Mouse (Mus musculus) cortical plate, adult 2 months (tissue): Measurements from ENCODE around the gene Olfr1423. TPM values are rescaled to one million over a fixed set of nuclear protein-coding genes. Genes with fewer than 3 reads are reported as not detected.
"Not testable (repeated sequence)": the region's sequence is repeated elsewhere in the genome, so short reads cannot be mapped to it uniquely, and the experiment has no call there.

Experiments
- H3K27ac ChIP-seq: fragments of 200-500 bp; 2 replicates; pipeline ENCODE4 v1.5.1; 2012; ENCODE audit warnings: low read length, control low read depth, inconsistent platforms; ENCODE audit not compliant: insufficient read depth
- H3K4me1 ChIP-seq: fragments of 200-500 bp; 2 replicates; pipeline ENCODE4 v1.6.1; 2011; ENCODE audit warnings: low read length; ENCODE audit not compliant: control insufficient read depth, insufficient read depth
- H3K4me3 ChIP-seq: fragments of 200-500 bp; 2 replicates; pipeline ENCODE4 v1.5.1; 2011; ENCODE audit warnings: mild to moderate bottlenecking, low read length, control low read depth; ENCODE audit not compliant: insufficient read depth
- CTCF ChIP-seq: fragments of 200-500 bp; IDR thresholded peaks from 2 replicates; pipeline ENCODE4 v1.5.1; 2011; ENCODE audit warnings: mild to moderate bottlenecking, control low read depth, low read length; ENCODE audit not compliant: insufficient read depth; ENCODE audit errors: extremely low read depth
- POLR2A ChIP-seq: fragments of 200-500 bp; IDR thresholded peaks from 2 replicates; pipeline ENCODE4 v1.6.1; 2011; ENCODE audit warnings: mild to moderate bottlenecking, low read length, control low read depth; ENCODE audit not compliant: insufficient read depth; ENCODE audit errors: extremely low read depth
- polyA plus RNA-seq: library from polyadenylated mRNA; depleted of rRNA; stranded (reverse); fragments of >200 nt; gene quantifications from 2 replicates; pipeline ENCODE4 v1.2.3, GENCODE M21; 2012; rRNA removed

Gene Olfr1423
- not detected in 2 replicates for polyA plus RNA-seq

GRCm38 (mm10) chr19:12041217-12041616, at the start of gene Olfr1423:
Gene Olfr1423, minus strand, starts transcription at chr19:12041317.
- no peak for TF ChIP-seq POLR2A
- no peak for TF ChIP-seq CTCF
- Histone ChIP-seq H3K27ac (no peak within 1 kb of the TSS), H3K4me1 (no peaks in the 10 kb centered on the region), H3K4me3 (no peak within 1 kb of the TSS)

DNA sequence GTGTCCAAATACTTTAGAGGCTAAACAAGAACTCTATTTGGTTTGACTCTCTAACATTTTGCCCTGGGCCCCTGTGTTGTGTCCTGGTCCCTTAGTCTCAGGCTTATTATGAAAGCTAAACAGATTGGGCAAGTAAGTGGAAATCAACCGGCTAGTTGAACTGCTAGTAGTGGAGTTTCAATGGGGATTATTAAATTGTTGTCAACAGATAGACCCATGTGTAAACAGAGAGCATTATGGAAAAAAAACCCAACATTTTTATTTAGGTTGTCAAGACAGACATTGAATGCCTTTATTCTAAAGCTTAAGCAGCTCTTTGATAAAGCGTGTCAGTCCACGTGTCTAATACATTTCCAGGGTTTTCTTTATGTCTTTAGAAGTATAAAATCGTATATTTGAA, 36.5 kb upstream of the Olfr1423 start, which contains the start of gene Olfr1425:
TSS of gene Olfr1425 (minus strand) at position 101 of the 400 bp plus-strand sequence.
- not testable (repeated sequence) for H3K4me3 ChIP-seq, H3K27ac ChIP-seq, H3K4me1 ChIP-seq

DNA sequence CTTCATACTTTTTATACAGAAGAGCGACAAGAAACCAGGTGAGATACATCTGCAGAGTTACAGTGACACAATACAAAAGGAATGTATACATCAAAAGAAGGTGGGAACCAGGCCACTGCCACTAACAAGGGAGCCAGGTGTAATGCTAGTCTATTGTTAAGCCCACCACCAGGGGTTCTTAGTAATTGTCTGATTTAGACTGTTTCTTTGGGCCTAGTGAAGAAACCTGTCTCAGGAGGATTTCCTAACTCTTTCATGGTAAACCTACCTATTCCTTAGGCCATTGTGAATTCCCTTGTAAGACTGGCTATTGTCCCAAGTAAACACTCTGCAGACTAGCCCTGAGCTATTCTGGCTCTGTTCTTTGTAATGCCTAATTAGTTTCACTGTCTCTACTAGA, 28.4 kb upstream of the Olfr1423 start:
- not testable (repeated sequence) for H3K4me3 ChIP-seq, H3K27ac ChIP-seq, H3K4me1 ChIP-seq

GRCm38 (mm10) chr19:12067806-12068205, 26.7 kb upstream of the Olfr1423 start:
- H3K4me3 ChIP-seq, H3K27ac ChIP-seq, H3K4me1 ChIP-seq: not testable (repeated sequence)

DNA sequence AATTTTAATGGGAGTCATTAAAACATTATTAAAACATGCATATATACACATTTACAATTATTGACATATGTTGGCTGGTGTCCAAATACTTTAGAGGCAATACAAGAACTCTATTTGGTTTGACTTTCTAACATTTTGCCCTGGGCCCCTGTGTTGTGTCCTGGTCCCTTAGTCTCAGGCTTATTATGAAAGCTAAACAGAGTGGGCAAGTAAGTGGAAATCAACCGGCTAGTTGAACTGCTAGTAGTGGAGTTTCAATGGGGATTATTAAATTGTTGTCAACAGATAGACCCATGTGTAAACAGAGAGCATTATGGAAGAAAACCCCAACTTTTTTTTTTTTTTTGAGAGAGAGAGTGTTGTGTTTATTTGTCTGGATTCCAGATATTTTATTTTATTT, 21.5 kb upstream of the Olfr1423 start, which contains the start of gene Olfr1424:
TSS of gene Olfr1424 (minus strand) at position 101 of the 400 bp plus-strand sequence.
- H3K4me3 ChIP-seq, H3K4me1 ChIP-seq, H3K27ac ChIP-seq: not testable (repeated sequence)

DNA sequence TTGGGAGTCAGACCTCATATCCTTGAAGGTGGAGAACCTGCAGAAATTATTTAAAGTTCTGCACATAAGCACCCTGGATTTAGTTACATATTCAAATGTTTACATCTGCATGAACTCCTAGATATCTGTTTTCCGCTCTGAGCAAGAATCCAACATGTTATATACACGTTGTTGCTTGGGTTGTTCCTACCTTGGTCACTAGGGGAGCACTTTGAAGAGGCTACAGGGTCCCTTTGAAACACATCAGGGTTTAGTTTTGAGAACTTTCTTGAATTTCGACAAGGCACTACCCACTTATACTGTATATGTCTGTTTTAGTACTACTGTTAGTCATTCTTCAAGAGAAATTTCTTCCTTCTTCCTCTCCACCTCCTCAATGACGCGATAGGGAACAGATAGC, 2.0 kb upstream of the Olfr1423 start:
- Histone ChIP-seq H3K27ac (no peak overlapping the region), H3K4me1 (no peaks in the 10 kb centered on the region), H3K4me3 (no peak overlapping the region)
- TF ChIP-seq CTCF, result no peak
- no peak for TF ChIP-seq POLR2A

GRCm38 (mm10) chr19:12037727-12038126, 3.4 kb downstream of the Olfr1423 start:
- no peak for TF ChIP-seq POLR2A
- TF ChIP-seq CTCF, result no peak
- Histone ChIP-seq H3K4me3 (no peak overlapping the region), H3K27ac (no peak overlapping the region), H3K4me1 (no peaks in the 10 kb centered on the region)

DNA sequence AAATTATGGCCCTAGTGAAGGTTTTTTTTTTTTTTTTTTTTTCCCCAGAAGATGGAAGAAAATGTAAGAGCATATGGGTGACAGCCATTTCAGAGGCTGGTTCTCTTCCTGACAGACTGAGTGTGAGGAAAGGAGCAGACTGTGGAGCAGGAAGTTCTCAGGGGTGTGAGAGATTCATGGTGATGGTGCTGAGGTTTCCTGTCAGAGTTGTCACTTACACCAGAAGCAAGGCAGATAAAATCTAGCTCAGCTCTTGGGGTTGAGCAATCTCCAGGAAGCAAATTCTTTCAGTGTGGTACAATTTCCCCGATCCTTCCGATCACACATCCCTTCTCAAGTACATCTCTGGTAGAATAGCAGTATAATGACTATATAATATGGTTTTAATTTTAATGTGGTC, 14.5 kb downstream of the Olfr1423 start:
- Histone ChIP-seq H3K4me3 (no peak overlapping the region), H3K27ac (no peak overlapping the region), H3K4me1 (no peaks in the 10 kb centered on the region)
- TF ChIP-seq CTCF, result no peak
- TF ChIP-seq POLR2A, result no peak

GRCm38 (mm10) chr19:12025333-12025732, 15.8 kb downstream of the Olfr1423 start:
- H3K4me1 ChIP-seq, result no peaks in the 10 kb centered on the region
- H3K27ac ChIP-seq, result no peak overlapping the region
- H3K4me3 ChIP-seq, result no peak overlapping the region
- TF ChIP-seq CTCF, result no peak
- TF ChIP-seq POLR2A, result no peak

- H3K4me1 ChIP-seq, result no peaks in the 10 kb centered on the region
- TF ChIP-seq CTCF (no peak), POLR2A (no peak)
- no peak overlapping the region for H3K27ac ChIP-seq
- H3K4me3 ChIP-seq, result no peak overlapping the region
Measured at GRCm38 (mm10) chr19:12024149-12024548, 17.0 kb downstream of the Olfr1423 start.

DNA sequence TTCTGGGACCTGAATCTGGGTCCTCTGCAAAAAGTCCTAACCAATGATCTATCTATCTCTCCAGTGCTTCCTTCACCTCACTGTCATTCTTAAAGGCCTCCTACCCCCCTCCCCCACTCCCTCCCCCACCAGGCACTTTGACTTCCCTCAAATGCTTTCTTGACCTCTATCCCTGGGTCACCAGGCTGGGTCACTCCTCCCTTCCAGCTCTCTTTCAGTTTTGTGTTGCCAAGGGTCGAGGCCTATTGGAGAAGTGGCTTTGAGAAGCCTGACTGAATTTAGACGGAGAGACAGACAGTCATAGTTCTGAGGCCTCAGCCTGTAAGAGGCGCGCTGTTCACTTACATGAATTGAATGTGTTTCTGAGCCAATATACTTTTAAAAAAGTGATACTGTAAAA, 24.9 kb downstream of the Olfr1423 start:
- TF ChIP-seq CTCF, result no peak
- no peak for TF ChIP-seq POLR2A
- Histone ChIP-seq H3K4me1 (0 out of 2 replicates have a peak, but pooled peaks cover 2% of the 10 kb centered on the region), H3K4me3 (no peak overlapping the region), H3K27ac (no peak overlapping the region)
